Mouse (Mus musculus) forebrain, embryonic 16.5 days (tissue): ENCODE measurements at regions not wholly inside any gene's neighbourhood (a gene's known extent, or its start where the extent isn't known, plus 50 kb on each side); places are given as distances from the start of the nearest gene placed in this dataset.

Experiments
- ATAC-seq: fragments of 200-750 bp; cut with Nextera tagmentation; 2 replicates; pipeline ENCODE4 v1.8.0; 2017; ENCODE audit warnings: mild to moderate bottlenecking, moderate library complexity
- H3K27ac ChIP-seq: fragments of 300-500 bp; sonication (generic); 2 replicates; pipeline ENCODE4 v1.5.1; 2014; ENCODE audit warnings: low read length, control low read depth
- H3K27me3 ChIP-seq: fragments of 300-500 bp; sonication (generic); replicated peaks from 2 replicates; pipeline ENCODE4 v1.6.1; 2014; ENCODE audit warnings: low read length; ENCODE audit not compliant: control insufficient read depth, insufficient read depth
- H3K36me3 ChIP-seq: fragments of 300-500 bp; sonication (generic); 2 replicates; pipeline ENCODE4 v1.6.1; 2014; ENCODE audit not compliant: control insufficient read depth, insufficient read depth
- H3K4me1 ChIP-seq: fragments of 300-500 bp; sonication (generic); replicated peaks from 2 replicates; pipeline ENCODE4 v1.6.1; 2014; ENCODE audit warnings: low read length; ENCODE audit not compliant: control insufficient read depth, insufficient read depth
- H3K4me2 ChIP-seq: fragments of 300-500 bp; sonication (generic); 2 replicates; pipeline ENCODE4 v1.6.1; 2014; ENCODE audit warnings: mild to moderate bottlenecking, low read length, control low read depth
- H3K4me3 ChIP-seq: fragments of 300-500 bp; sonication (generic); replicated peaks from 2 replicates; pipeline ENCODE4 v1.5.1; 2014; ENCODE audit warnings: mild to moderate bottlenecking, low read length, control low read depth
- H3K9ac ChIP-seq: fragments of 300-500 bp; sonication (generic); replicated peaks from 2 replicates; pipeline ENCODE4 v1.6.1; 2014; ENCODE audit warnings: low read depth, low read length, control low read depth
- H3K9me3 ChIP-seq: fragments of 300-500 bp; sonication (generic); 2 replicates; pipeline ENCODE4 v1.6.1; 2016; ENCODE audit warnings: low read length; ENCODE audit not compliant: control insufficient read depth
- WGBS: fragments of 180-500 bp; shearing (Covaris S2); extraction: QIAGEN DNeasy Blood & Tissue Kit; methylation state at CpG from one replicate; pipeline ENCODE4 v1.1.7; 2014; 5-methylcytosine and 5-hydroxymethylcytosine counted together

DNA sequence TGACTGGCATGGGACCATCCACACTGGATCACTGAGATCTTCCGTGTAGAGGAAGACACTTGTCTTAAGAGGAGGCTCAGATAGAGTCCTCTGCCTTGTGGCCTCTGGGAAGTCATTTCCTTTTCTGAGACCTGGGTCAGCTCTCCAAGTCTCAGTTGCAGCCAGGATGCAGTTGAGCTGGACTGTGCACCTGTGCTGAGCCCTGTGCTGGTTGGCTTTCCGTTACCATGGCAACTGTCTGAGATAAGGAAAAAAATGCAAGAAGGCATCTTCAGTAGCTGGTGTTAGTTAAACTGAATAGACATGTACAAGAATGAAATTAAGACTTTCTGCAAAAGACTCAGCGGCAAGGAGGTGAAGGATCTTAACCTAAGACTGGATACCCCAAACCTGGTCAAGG lies 82.5 kb upstream of the Tut7 start:
- 73% methylated on average over 3 of the region's 3 CpGs for WGBS
- no peak overlapping the region for H3K9ac ChIP-seq
- no peaks in the 10 kb centered on the region for H3K27me3 ChIP-seq
- H3K9me3 ChIP-seq: no peaks in the 10 kb centered on the region; the same call in 1 of the 2 replicates
- H3K4me2 ChIP-seq: no peak overlapping the region
- peaks cover 8% of the 10 kb centered on the region for H3K4me1 ChIP-seq
- H3K27ac ChIP-seq: no peak overlapping the region
- H3K4me3 ChIP-seq: no peak overlapping the region
- ATAC-seq: no peak
- no peaks in the 10 kb centered on the region for H3K36me3 ChIP-seq

DNA sequence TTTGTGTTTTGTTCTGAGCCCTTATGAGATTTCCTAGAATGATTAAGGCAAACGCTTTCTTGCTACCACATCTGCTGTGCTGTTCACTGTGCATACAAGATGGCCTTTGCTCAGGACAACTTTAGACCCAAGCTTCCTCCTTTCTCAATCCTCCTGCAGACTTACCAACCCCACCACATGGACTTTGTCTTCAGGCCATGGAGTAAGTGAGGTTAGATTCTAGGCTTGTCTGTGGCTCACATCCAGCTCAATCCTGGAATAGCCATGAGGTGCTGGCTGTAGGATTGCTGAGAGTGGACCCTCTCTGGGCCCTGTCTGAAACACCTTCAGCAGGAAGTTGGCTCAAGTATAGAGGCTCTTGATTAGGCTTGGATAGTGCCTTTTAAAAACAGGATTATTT lies 81.5 kb upstream of the Tut7 start:
- no peak overlapping the region for H3K4me2 ChIP-seq
- H3K9me3 ChIP-seq: no peaks in the 10 kb centered on the region; the same call in 1 of the 2 replicates
- H3K4me3 ChIP-seq: no peak overlapping the region
- H3K36me3 ChIP-seq: no peaks in the 10 kb centered on the region
- ATAC-seq: no peak
- no peak overlapping the region for H3K9ac ChIP-seq
- H3K27me3 ChIP-seq: no peaks in the 10 kb centered on the region
- H3K4me1 ChIP-seq: 0 out of 2 replicates have a peak, but pooled peaks cover 4% of the 10 kb centered on the region
- 96% methylated on average over 1 of the region's 1 CpGs for WGBS
- H3K27ac ChIP-seq: no peak overlapping the region

DNA sequence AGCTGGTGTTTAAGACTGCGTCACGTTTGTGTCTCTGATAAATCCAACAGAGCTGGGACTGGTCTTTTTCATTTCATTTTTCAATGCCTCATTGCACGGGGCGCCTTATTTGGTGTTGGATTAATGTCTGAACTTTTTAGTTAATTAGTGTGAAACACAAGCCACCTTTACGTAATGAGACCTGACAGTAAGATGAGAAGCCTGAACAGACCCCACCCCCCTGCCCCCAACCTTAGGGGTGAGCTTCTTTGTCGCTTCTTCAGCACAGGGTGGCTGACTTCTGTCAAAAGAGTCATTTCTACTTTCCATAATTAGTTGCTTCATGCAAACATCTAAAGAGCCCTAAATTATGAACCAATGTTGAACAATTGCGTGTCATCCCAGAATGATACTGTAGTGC lies 76.6 kb upstream of the Tut7 start:
- ATAC-seq: no peak
- H3K9me3 ChIP-seq: no peaks in the 10 kb centered on the region
- no peaks in the 10 kb centered on the region for H3K4me1 ChIP-seq
- H3K4me2 ChIP-seq: no peak overlapping the region
- H3K27me3 ChIP-seq: no peaks in the 10 kb centered on the region
- no peak overlapping the region for H3K9ac ChIP-seq
- no peak overlapping the region for H3K4me3 ChIP-seq
- H3K27ac ChIP-seq: no peak overlapping the region
- 50% methylated on average over 7 of the region's 7 CpGs for WGBS
- H3K36me3 ChIP-seq: no peaks in the 10 kb centered on the region

DNA sequence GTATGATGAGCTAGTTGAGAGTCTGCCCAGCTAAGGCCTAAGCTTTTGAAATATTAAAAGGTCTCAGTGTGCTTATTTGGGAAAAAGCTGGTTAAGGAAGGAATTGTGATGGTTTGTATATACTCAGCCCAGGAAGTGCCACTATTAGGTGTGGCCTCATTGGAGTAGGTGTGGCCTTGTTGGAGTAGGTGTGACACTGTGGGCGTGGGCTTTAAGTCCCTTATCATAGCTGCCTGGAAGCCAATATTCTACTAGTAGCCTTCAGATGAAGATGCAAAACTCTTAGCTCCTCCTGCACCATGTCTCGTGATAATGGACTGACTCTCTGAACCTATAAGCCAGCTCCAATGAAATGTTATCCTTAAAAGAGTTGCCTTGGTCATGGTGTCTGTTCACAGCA lies 72.8 kb upstream of the Tut7 start:
- no peak overlapping the region for H3K4me2 ChIP-seq
- no peak overlapping the region for H3K9ac ChIP-seq
- no peaks in the 10 kb centered on the region for H3K36me3 ChIP-seq
- ATAC-seq: no peak
- H3K27me3 ChIP-seq: no peaks in the 10 kb centered on the region
- no peaks in the 10 kb centered on the region for H3K9me3 ChIP-seq
- 0 out of 2 replicates have a peak, but pooled peaks cover 4% of the 10 kb centered on the region for H3K4me1 ChIP-seq
- H3K27ac ChIP-seq: no peak overlapping the region
- H3K4me3 ChIP-seq: no peak overlapping the region
- 97% methylated on average over 2 of the region's 2 CpGs for WGBS

DNA sequence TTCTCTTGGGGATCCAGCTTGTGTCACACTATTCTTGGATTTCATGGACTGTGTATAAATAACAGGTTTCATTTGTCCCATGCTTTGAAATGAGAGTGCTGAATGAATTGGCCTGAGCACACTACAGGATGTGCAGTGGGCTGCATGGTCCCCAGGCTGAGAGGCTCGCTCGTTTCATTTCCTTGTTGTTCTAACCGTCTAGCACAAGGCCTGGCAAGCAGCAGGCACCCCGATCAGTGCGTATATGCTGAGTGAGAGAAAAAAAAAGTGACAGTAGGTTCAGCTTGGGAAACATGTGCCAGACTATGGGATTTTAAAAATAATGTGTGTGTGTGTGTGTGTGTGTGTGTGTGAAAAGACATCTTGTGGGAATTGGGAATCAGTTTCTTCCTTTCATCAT lies 71.1 kb upstream of the Tut7 start:
- peaks cover 10% of the 10 kb centered on the region for H3K4me1 ChIP-seq
- WGBS: 32% methylated on average over 5 of the region's 5 CpGs
- H3K4me3 ChIP-seq: no peak overlapping the region
- H3K27ac ChIP-seq: no peak overlapping the region
- H3K9me3 ChIP-seq: no peaks in the 10 kb centered on the region
- no peaks in the 10 kb centered on the region for H3K27me3 ChIP-seq
- no peak overlapping the region for H3K9ac ChIP-seq
- no peak overlapping the region for H3K4me2 ChIP-seq
- H3K36me3 ChIP-seq: no peaks in the 10 kb centered on the region
- ATAC-seq: peak; percentile 60

DNA sequence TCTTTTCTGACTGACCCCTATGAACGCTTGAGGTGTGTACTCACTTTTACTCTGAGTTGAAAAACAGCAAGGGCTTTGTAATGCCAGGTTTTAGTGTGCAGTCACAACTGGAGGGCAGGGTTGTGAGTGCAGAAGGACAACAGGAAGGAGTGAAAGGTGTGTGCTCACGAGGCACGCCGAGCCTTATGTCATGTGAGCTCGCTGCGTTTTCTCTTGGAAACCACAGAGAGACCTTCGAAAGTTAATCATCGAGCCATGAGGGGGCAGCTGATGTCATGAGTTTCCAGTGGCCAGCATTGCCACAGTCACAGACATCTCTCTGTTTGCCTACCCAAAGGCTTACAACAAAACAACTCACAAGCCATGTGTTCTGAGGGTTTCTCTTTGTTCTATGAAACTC lies 70.0 kb upstream of the Tut7 start:
- no peak for ATAC-seq
- Histone ChIP-seq H3K4me3 (no peak overlapping the region), H3K4me1 (peaks cover 10% of the 10 kb centered on the region), H3K36me3 (no peaks in the 10 kb centered on the region), H3K9me3 (no peaks in the 10 kb centered on the region), H3K27ac (no peak overlapping the region), H3K27me3 (no peaks in the 10 kb centered on the region), H3K9ac (no peak overlapping the region), H3K4me2 (no peak overlapping the region)
- 81% methylated on average over 8 of the region's 8 CpGs for WGBS

DNA sequence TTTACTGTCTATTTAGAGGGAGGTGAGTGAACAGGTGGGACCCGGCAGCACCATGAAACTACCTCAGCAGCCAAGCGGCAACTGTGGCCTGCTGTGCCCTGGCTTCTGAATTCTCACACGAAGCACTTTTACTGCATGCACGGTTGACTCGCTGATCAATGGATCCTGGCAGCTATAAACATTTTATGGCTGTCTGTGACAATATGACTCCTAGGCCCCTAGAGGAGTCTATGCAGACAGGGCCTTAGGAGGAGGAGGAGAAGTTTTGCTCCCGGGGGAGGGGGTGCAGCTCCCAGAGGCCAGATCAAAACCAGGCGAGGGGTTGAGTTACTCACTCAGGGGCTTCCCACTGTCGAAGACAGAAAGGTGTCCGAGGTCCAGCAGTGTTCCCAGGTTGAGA lies 69.4 kb upstream of the Tut7 start:
- 56% methylated on average over 9 of the region's 9 CpGs for WGBS
- no peak overlapping the region for H3K4me3 ChIP-seq
- H3K27me3 ChIP-seq: no peaks in the 10 kb centered on the region
- H3K4me2 ChIP-seq: no peak overlapping the region
- no peak overlapping the region for H3K27ac ChIP-seq
- peaks cover 10% of the 10 kb centered on the region for H3K4me1 ChIP-seq
- ATAC-seq: no peak
- H3K9ac ChIP-seq: no peak overlapping the region
- no peaks in the 10 kb centered on the region for H3K36me3 ChIP-seq
- H3K9me3 ChIP-seq: no peaks in the 10 kb centered on the region

DNA sequence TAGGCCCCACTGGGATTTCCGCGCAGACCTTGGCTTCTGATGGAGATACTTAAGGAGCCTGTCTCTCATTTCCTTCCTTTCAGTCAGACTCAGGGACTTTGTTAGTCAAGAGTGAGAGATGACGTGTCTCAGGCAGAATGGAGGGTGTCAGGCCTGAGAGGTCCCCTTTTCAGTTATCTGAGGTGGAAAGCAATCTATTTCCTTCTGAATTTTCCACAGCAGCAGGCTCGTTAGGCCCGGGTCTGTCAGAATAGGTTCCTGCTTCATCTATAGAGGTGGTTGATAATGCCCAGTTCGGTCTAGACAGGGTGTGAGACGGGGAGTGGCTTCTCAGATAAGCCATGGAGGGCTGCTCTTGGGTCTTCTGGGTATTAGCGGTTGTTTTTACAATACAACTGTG lies 68.8 kb upstream of the Tut7 start:
- WGBS: 36% methylated on average over 8 of the region's 8 CpGs
- H3K4me1 ChIP-seq: peaks cover 10% of the 10 kb centered on the region
- no peaks in the 10 kb centered on the region for H3K9me3 ChIP-seq
- no peaks in the 10 kb centered on the region for H3K36me3 ChIP-seq
- ATAC-seq: peak; percentile 34
- no peak overlapping the region for H3K27ac ChIP-seq
- H3K27me3 ChIP-seq: no peaks in the 10 kb centered on the region
- no peak overlapping the region for H3K4me3 ChIP-seq
- no peak overlapping the region for H3K9ac ChIP-seq
- no peak overlapping the region for H3K4me2 ChIP-seq

DNA sequence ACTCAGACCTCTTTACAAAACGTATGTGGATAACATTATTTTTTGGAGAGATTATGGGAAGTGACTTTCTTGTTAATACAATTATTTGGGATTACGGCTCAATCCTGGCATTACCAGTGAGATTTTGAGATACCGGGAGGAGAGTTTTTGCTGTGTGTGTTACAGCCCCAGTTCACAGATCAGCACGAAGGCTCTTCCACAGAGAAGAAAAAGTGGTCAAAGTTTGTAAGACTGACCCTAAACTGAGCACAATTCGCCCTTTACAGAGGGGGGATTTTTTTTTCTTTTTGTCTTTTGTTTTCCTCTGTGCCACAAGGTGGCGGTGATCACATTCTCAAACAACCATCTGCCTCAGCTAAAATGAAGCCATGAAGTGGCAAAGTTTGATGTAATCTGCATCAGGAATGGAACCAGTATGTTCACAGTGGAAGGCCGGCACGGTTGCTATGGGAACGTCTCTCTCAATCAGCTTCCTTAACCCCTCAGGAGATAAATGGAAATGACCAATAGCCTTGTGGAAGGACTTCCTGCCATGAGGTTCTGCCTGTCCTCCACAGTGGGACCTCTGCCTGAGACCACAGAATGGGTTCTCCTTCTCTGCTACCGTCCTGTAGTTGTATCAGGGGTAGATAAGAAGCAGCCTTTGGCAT lies 66.6 kb upstream of the Tut7 start:
- Histone ChIP-seq H3K27ac (no peak overlapping the region), H3K4me2 (no peak overlapping the region), H3K27me3 (no peaks in the 10 kb centered on the region), H3K4me3 (no peak overlapping the region), H3K4me1 (peaks cover 10% of the 10 kb centered on the region), H3K36me3 (no peaks in the 10 kb centered on the region), H3K9ac (no peak overlapping the region), H3K9me3 (0 out of 2 replicates have a peak, but pooled peaks cover 2% of the 10 kb centered on the region)
- peak; percentile 76 for ATAC-seq
- 19% methylated on average over 10 of the region's 10 CpGs for WGBS
